In the genomic region with DNA sequence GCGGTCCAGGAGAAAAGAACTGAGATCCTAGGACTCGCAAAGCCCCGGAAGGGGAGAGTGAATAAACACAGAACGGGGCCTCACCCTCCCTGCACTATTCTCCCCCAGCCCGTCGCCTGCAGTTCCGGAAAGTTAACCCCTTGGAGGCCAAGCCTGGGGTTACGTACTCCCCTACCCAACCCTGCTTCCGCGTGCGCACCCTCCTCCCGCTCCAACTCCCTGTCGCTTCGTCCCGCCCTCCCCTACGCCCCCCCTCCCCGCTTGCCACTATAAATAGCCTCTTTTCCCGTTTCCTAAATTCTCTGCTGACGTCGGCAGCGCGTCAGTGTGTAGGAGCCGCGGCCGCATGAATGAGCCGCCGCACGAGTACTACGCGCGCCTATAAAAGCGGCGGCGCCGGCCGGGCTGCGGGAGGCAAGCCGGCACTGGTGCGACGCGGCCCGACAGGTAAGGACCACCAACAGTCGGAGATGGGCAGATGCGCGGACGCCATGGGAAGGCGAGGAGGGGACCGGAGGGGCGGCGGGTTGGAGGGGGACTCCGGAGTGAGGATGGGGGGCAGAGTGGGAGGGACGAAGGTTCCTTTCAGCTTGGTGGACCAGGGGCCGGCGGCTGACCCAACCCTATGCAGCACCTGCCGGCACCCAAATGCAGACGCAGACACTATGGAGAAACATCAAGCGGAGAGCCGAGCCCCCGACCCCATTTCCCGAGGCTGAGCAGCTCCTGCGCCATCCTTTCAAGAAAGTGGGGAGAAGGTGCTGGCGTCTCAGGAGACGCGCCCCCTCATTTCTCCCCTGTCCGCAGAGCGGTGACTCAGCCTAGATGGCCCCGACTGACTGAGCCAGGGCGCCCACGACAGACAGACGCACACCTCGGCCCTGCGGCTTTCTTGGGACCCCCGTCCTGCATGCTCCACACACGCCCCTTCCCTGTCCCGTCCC, we compare ENCODE assay signal across 8 mouse cellular contexts. TPM values are rescaled to one million over a fixed set of nuclear protein-coding genes. Genes with fewer than 3 reads are reported as not detected.
DNase-seq lines count a peak whose midpoint lies in the region; ATAC-seq and TF ChIP-seq lines count a peak whose summit lies in the region.

No protein-coding gene starts in this region.

- H3K4me2 ChIP-seq in heart, embryonic 15.5 days = peak overlapping the region; percentile 96
- peak overlapping the region; percentile 85 for H3K4me2 ChIP-seq in limb, embryonic 15.5 days

- no peak for TF ChIP-seq POLR2A in ES-Bruce4 (IDR thresholded peaks at IDR 0.05; ENCODE audit: insufficient read depth, low read length)

- intact Hi-C loops in heart, postnatal 14 days (cut with DNase I) = loop anchor here (5.0 kb wide), 1 partner anchor 350 kb away; no protein-coding TSS in a partner anchor

- DNase-seq in heart, embryonic 10.5 days (ENCODE audit: low spot score) = no peak
- no peak for DNase-seq in heart, postnatal 14 days
- DNase-seq in cerebellum, adult 18-20 months = peak; percentile 66 to 71
- DNase-seq in right cerebral cortex, adult 18-20 months = peak; percentile 85
- no peak for DNase-seq in yolk sac, embryonic 10.5 days (ENCODE audit: low spot score)

- H3K9ac ChIP-seq in ES-Bruce4 (ENCODE audit: low read depth, poor library complexity, severe bottlenecking) = peak overlapping the region; percentile 42; the same call in 1 of the 2 replicates
- H3K9ac ChIP-seq in heart, embryonic 15.5 days = no peak overlapping the region; the same call in 1 of the 2 replicates
- H3K9ac ChIP-seq in limb, embryonic 15.5 days = no peak overlapping the region

- no peak for TF ChIP-seq EP300 in ES-Bruce4 (IDR thresholded peaks at IDR 0.05; ENCODE audit: insufficient read depth, low read depth, low read length)

- under 1% methylated on average over 75 of the region's 75 CpGs for WGBS in heart, embryonic 10.5 days
- WGBS in heart, embryonic 15.5 days = under 1% methylated on average over 73 of the region's 75 CpGs
- under 1% methylated on average over 73 of the region's 75 CpGs for WGBS in limb, embryonic 15.5 days

- no peaks in the 10 kb centered on the region for H3K9me3 ChIP-seq in heart, embryonic 10.5 days
- H3K9me3 ChIP-seq in ES-Bruce4 (replicated peaks; ENCODE audit: control insufficient read depth, insufficient read depth, low read length, poor library complexity, severe bottlenecking) = no peaks in the 10 kb centered on the region
- H3K9me3 ChIP-seq in heart, embryonic 15.5 days (replicated peaks) = no peaks in the 10 kb centered on the region
- H3K9me3 ChIP-seq in limb, embryonic 15.5 days = no peaks in the 10 kb centered on the region

- H3K36me3 ChIP-seq in heart, embryonic 10.5 days = peaks cover 12% of the 10 kb centered on the region
- peaks cover 7% of the 10 kb centered on the region for H3K36me3 ChIP-seq in ES-Bruce4 (ENCODE audit: control insufficient read depth, insufficient read depth, low read length, poor library complexity, severe bottlenecking)
- peaks cover 7% of the 10 kb centered on the region; the same call in 1 of the 2 replicates for H3K36me3 ChIP-seq in heart, embryonic 15.5 days
- H3K36me3 ChIP-seq in limb, embryonic 15.5 days = peaks cover 9% of the 10 kb centered on the region

- H3K4me1 ChIP-seq in heart, embryonic 10.5 days = peaks cover 61% of the 10 kb centered on the region
- peaks cover 2% of the 10 kb centered on the region for H3K4me1 ChIP-seq in ES-Bruce4 (ENCODE audit: control insufficient read depth, insufficient read depth, low read length)
- peaks cover 63% of the 10 kb centered on the region for H3K4me1 ChIP-seq in heart, embryonic 15.5 days (replicated peaks)
- H3K4me1 ChIP-seq in limb, embryonic 15.5 days = peaks cover 63% of the 10 kb centered on the region

- TF ChIP-seq CTCF in ES-Bruce4 (IDR thresholded peaks at IDR 0.05; ENCODE audit: low read depth, low read length) = no peak

- ATAC-seq in heart, embryonic 15.5 days (replicated peaks; ENCODE audit: insufficient number of reproducible peaks, insufficient read depth, low FRiP score, low read depth) = no peak
- 0 out of 2 replicates have a peak, but pooled peaks have one; percentile 0 for ATAC-seq in limb, embryonic 15.5 days (ENCODE audit: insufficient number of reproducible peaks, low FRiP score, low TSS enrichment, low read depth)

- H3K4me3 ChIP-seq in heart, embryonic 10.5 days = peak overlapping the region; percentile 73
- H3K4me3 ChIP-seq in ES-Bruce4 (ENCODE audit: low read depth, low read length) = peak overlapping the region; percentile 24
- peak overlapping the region; percentile 71 for H3K4me3 ChIP-seq in heart, embryonic 15.5 days
- peak overlapping the region; percentile 58 for H3K4me3 ChIP-seq in limb, embryonic 15.5 days

- H3K27ac ChIP-seq in heart, embryonic 10.5 days = 0 out of 2 replicates have a peak overlapping the region, but pooled peaks have one; percentile 36
- no peak overlapping the region for H3K27ac ChIP-seq in ES-Bruce4 (ENCODE audit: insufficient read depth, low read length)
- H3K27ac ChIP-seq in heart, embryonic 15.5 days = no peak overlapping the region
- no peak overlapping the region for H3K27ac ChIP-seq in limb, embryonic 15.5 days

- peaks cover 63% of the 10 kb centered on the region for H3K27me3 ChIP-seq in heart, embryonic 10.5 days (ENCODE audit: insufficient read depth, poor library complexity, severe bottlenecking)
- H3K27me3 ChIP-seq in ES-Bruce4 (ENCODE audit: control insufficient read depth, insufficient read depth, low read length, poor library complexity, severe bottlenecking) = peaks cover 26% of the 10 kb centered on the region
- H3K27me3 ChIP-seq in heart, embryonic 15.5 days = peaks cover 59% of the 10 kb centered on the region
- peaks cover 51% of the 10 kb centered on the region for H3K27me3 ChIP-seq in limb, embryonic 15.5 days

RNA-seq across cellular contexts. Expression of a gene that starts 3.1 kb away (rescaled TPM):
- 1.9 and 2.1 TPM in 2 replicates for polyA plus RNA-seq in heart, embryonic 10.5 days (2016; fragmentation: Nextera tagmentation; extraction: Ambion mirVana)
- 10 to 100 TPM; 22.7 to 26.3 TPM for total RNA-seq in heart, postnatal 14 days (2021)
- polyA plus RNA-seq in ES-Bruce4 (2011; ENCODE audit: insufficient read depth, insufficient read length, low read depth, missing spikeins) = 0.28 and 0.38 TPM in 2 replicates
- polyA plus RNA-seq in heart, embryonic 15.5 days (2015; fragmentation: Nextera tagmentation; extraction: Ambion mirVana) = 11.0 and 18.0 TPM in 2 replicates
- 17.2 and 21.2 TPM in 2 replicates for polyA plus RNA-seq in limb, embryonic 15.5 days (2015; fragmentation: Nextera tagmentation; extraction: Ambion mirVana)

RNA-seq across cellular contexts. Expression of a gene that starts 6.2 kb away (rescaled TPM):
- polyA plus RNA-seq in heart, embryonic 10.5 days (2016; fragmentation: Nextera tagmentation; extraction: Ambion mirVana) = 24.0 and 29.0 TPM in 2 replicates
- total RNA-seq in heart, postnatal 14 days (2021) = 1 to 10 TPM; 7.1 TPM
- 13.1 and 14.2 TPM in 2 replicates for polyA plus RNA-seq in ES-Bruce4 (2011; ENCODE audit: insufficient read depth, insufficient read length, low read depth, missing spikeins)
- 14.4 and 17.5 TPM in 2 replicates for polyA plus RNA-seq in heart, embryonic 15.5 days (2015; fragmentation: Nextera tagmentation; extraction: Ambion mirVana)
- polyA plus RNA-seq in limb, embryonic 15.5 days (2015; fragmentation: Nextera tagmentation; extraction: Ambion mirVana) = 22.5 and 23.3 TPM in 2 replicates

RNA-seq across cellular contexts. Expression of a gene that starts 18.6 kb away (rescaled TPM):
- 26.8 and 28.0 TPM in 2 replicates for polyA plus RNA-seq in heart, embryonic 10.5 days (2016; fragmentation: Nextera tagmentation; extraction: Ambion mirVana)
- 1 to 10 TPM; 9.9 TPM for total RNA-seq in heart, postnatal 14 days (2021)
- polyA plus RNA-seq in ES-Bruce4 (2011; ENCODE audit: insufficient read depth, insufficient read length, low read depth, missing spikeins) = 11.9 and 16.6 TPM in 2 replicates
- 17.2 and 20.5 TPM in 2 replicates for polyA plus RNA-seq in heart, embryonic 15.5 days (2015; fragmentation: Nextera tagmentation; extraction: Ambion mirVana)
- polyA plus RNA-seq in limb, embryonic 15.5 days (2015; fragmentation: Nextera tagmentation; extraction: Ambion mirVana) = 21.1 and 23.3 TPM in 2 replicates

RNA-seq across cellular contexts. Expression of a gene that starts 21.2 kb away (rescaled TPM):
- 9.7 and 16.6 TPM in 2 replicates for polyA plus RNA-seq in heart, embryonic 10.5 days (2016; fragmentation: Nextera tagmentation; extraction: Ambion mirVana)
- 10 to 100 TPM; 10.6 to 13.2 TPM for total RNA-seq in heart, postnatal 14 days (2021)
- 0.96 and 1.6 TPM in 2 replicates for polyA plus RNA-seq in ES-Bruce4 (2011; ENCODE audit: insufficient read depth, insufficient read length, low read depth, missing spikeins)
- 12.4 and 13.1 TPM in 2 replicates for polyA plus RNA-seq in heart, embryonic 15.5 days (2015; fragmentation: Nextera tagmentation; extraction: Ambion mirVana)
- polyA plus RNA-seq in limb, embryonic 15.5 days (2015; fragmentation: Nextera tagmentation; extraction: Ambion mirVana) = 4.9 and 5.8 TPM in 2 replicates

Comparison
In these comparisons a context has a peak if more than half of its experiments do, and no peak if none do; other contexts are left out.
1. DNase-seq: peak in cerebellum, adult 18-20 months (2 of 2) and right cerebral cortex, adult 18-20 months (single experiment); none in heart, embryonic 10.5 days (single experiment), heart, postnatal 14 days (0 of 2) and yolk sac, embryonic 10.5 days (single experiment).
2. Peak in every context shown above with its lines, with median percentiles within 50 percentile points of each other: H3K4me3 ChIP-seq.